In the genomic region with DNA sequence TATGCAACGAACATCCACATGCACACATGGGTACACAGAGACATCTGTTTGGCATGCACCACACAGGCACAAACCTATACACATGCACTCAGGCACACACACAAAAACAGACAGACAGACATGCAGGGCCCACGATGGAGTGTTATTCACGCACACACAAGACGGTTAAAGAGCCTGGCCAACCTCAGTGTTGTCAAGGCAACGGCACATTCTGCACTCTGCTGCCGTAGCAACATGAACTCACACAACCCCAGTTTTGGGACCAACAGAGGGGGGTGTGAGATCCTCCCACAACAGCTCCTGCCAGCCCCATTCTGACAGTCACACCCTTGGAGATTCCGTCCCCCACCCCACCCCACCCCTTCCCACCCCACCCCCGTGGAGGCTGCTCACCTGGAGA, we compare ENCODE assay signal across 8 mouse cellular contexts. TPM values are rescaled to one million over a fixed set of nuclear protein-coding genes. Genes with fewer than 3 reads are reported as not detected.
A peak's percentile ranks its signal among the peaks of the same experiment; 100 is the strongest.
DNase-seq lines count a peak whose midpoint lies in the region; ATAC-seq and TF ChIP-seq lines count a peak whose summit lies in the region.

No protein-coding gene starts in this region.

- WGBS in lung, adult 2 months, result 62% methylated on average over 8 of the region's 8 CpGs
- WGBS in hindbrain, embryonic 12.5 days, result 30% methylated on average over 8 of the region's 8 CpGs
- WGBS in midbrain, embryonic 10.5 days, result 47% methylated on average over 8 of the region's 8 CpGs
- WGBS in liver, embryonic 12.5 days (ENCODE audit: insufficient replicate concordance), result 75% methylated on average over 8 of the region's 8 CpGs

- no peak for TF ChIP-seq CTCF in lung, adult 2 months (IDR thresholded peaks at IDR 0.05; ENCODE audit: insufficient read depth, low read length)

- H3K36me3 ChIP-seq in hindbrain, embryonic 12.5 days, result no peaks in the 10 kb centered on the region
- H3K36me3 ChIP-seq in midbrain, embryonic 10.5 days, result peaks cover 9% of the 10 kb centered on the region; the same call in 1 of the 2 replicates
- H3K36me3 ChIP-seq in liver, embryonic 12.5 days, result peaks cover 7% of the 10 kb centered on the region

- H3K27me3 ChIP-seq in hindbrain, embryonic 12.5 days, result no peaks in the 10 kb centered on the region
- H3K27me3 ChIP-seq in midbrain, embryonic 10.5 days (ENCODE audit: low read depth, poor library complexity, severe bottlenecking), result no peaks in the 10 kb centered on the region
- no peaks in the 10 kb centered on the region for H3K27me3 ChIP-seq in liver, embryonic 12.5 days (replicated peaks)

- DNase-seq in lung, postnatal 36 days, result peak; percentile 23
- DNase-seq in lung, adult 2 months, result no peak
- DNase-seq in midbrain, embryonic 10.5 days (ENCODE audit: low spot score), result peak; percentile 59
- no peak for DNase-seq in spleen, postnatal 36 days (ENCODE audit: low spot score in 2 of 2)
- no peak for DNase-seq in spleen, postnatal 10 days (ENCODE audit: low spot score in 2 of 2)

- TF ChIP-seq POLR2A in lung, adult 2 months (IDR thresholded peaks at IDR 0.05; ENCODE audit: borderline replicate concordance, extremely low read depth, low read depth, low read length), result no peak

- peaks cover 5% of the 10 kb centered on the region for H3K4me1 ChIP-seq in lung, adult 2 months (ENCODE audit: control insufficient read depth, insufficient read depth, low read length)
- H3K4me1 ChIP-seq in hindbrain, embryonic 12.5 days, result peaks cover 34% of the 10 kb centered on the region
- peaks cover 60% of the 10 kb centered on the region for H3K4me1 ChIP-seq in midbrain, embryonic 10.5 days
- H3K4me1 ChIP-seq in liver, embryonic 12.5 days, result peaks cover 19% of the 10 kb centered on the region

- H3K27ac ChIP-seq in hindbrain, embryonic 12.5 days, result peak overlapping the region; percentile 25; the same call in 1 of the 2 replicates
- H3K27ac ChIP-seq in midbrain, embryonic 10.5 days (replicated peaks), result peak overlapping the region; percentile 74
- no peak overlapping the region for H3K27ac ChIP-seq in liver, embryonic 12.5 days

- no peak overlapping the region for H3K9ac ChIP-seq in hindbrain, embryonic 12.5 days
- H3K9ac ChIP-seq in liver, embryonic 12.5 days, result no peak overlapping the region

- peak; percentile 55 for ATAC-seq in hindbrain, embryonic 12.5 days (ENCODE audit: low FRiP score)
- ATAC-seq in CD4-positive, CD25-positive, alpha-beta regulatory T cell, adult 4 months, result no peak
- ATAC-seq in liver, embryonic 12.5 days, result no peak

- no peak overlapping the region for H3K4me3 ChIP-seq in lung, adult 2 months (replicated peaks; ENCODE audit: extremely low read depth, low read depth, low read length)
- no peak overlapping the region for H3K4me3 ChIP-seq in hindbrain, embryonic 12.5 days
- H3K4me3 ChIP-seq in midbrain, embryonic 10.5 days, result no peak overlapping the region; the same call in 1 of the 2 replicates
- H3K4me3 ChIP-seq in liver, embryonic 12.5 days, result no peak overlapping the region

- H3K9me3 ChIP-seq in hindbrain, embryonic 12.5 days (replicated peaks), result no peaks in the 10 kb centered on the region
- H3K9me3 ChIP-seq in midbrain, embryonic 10.5 days (replicated peaks), result no peaks in the 10 kb centered on the region
- H3K9me3 ChIP-seq in liver, embryonic 12.5 days (replicated peaks), result no peaks in the 10 kb centered on the region

- H3K4me2 ChIP-seq in hindbrain, embryonic 12.5 days (replicated peaks), result no peak overlapping the region
- no peak overlapping the region for H3K4me2 ChIP-seq in liver, embryonic 12.5 days

RNA-seq across cellular contexts. Expression of gene Gper1, which starts 12.0 kb away (rescaled TPM):
- polyA plus RNA-seq in lung, adult 2 months (2012; rRNA removed), result 2.7 and 3.3 TPM in 2 replicates
- 5.0 TPM in 2 replicates for polyA plus RNA-seq in hindbrain, embryonic 12.5 days (2016; fragmentation: Nextera tagmentation; extraction: Ambion mirVana)
- polyA plus RNA-seq in midbrain, embryonic 10.5 days (2016; fragmentation: Nextera tagmentation; extraction: Ambion mirVana), result 0.77 and 2.5 TPM in 2 replicates
- polyA plus RNA-seq in CD4-positive, CD25-positive, alpha-beta regulatory T cell, adult 4 months (2017; shearing (Covaris generic)), result not detected
- polyA plus RNA-seq in liver, embryonic 12.5 days (2016; fragmentation: Nextera tagmentation; extraction: Ambion mirVana), result 0.39 and 0.51 TPM in 2 replicates

RNA-seq across cellular contexts. Expression of gene 3110082I17Rik, which starts 25.4 kb away (rescaled TPM):
- polyA plus RNA-seq in lung, adult 2 months (2012; rRNA removed), result 12.2 and 14.0 TPM in 2 replicates
- polyA plus RNA-seq in hindbrain, embryonic 12.5 days (2016; fragmentation: Nextera tagmentation; extraction: Ambion mirVana), result 22.9 and 26.3 TPM in 2 replicates
- 56.6 and 64.7 TPM in 2 replicates for polyA plus RNA-seq in midbrain, embryonic 10.5 days (2016; fragmentation: Nextera tagmentation; extraction: Ambion mirVana)
- polyA plus RNA-seq in CD4-positive, CD25-positive, alpha-beta regulatory T cell, adult 4 months (2017; shearing (Covaris generic)), result 1 to 10 TPM; 2.5 to 6.8 TPM
- 30.6 and 33.5 TPM in 2 replicates for polyA plus RNA-seq in liver, embryonic 12.5 days (2016; fragmentation: Nextera tagmentation; extraction: Ambion mirVana)

RNA-seq across cellular contexts. Expression of gene C130050O18Rik, which starts 29.9 kb away (rescaled TPM):
- polyA plus RNA-seq in lung, adult 2 months (2012; rRNA removed), result 7.2 and 9.0 TPM in 2 replicates
- 0.45 and 0.90 TPM in 2 replicates for polyA plus RNA-seq in hindbrain, embryonic 12.5 days (2016; fragmentation: Nextera tagmentation; extraction: Ambion mirVana)
- 0.32 and 0.39 TPM in 2 replicates for polyA plus RNA-seq in midbrain, embryonic 10.5 days (2016; fragmentation: Nextera tagmentation; extraction: Ambion mirVana)
- not detected for polyA plus RNA-seq in CD4-positive, CD25-positive, alpha-beta regulatory T cell, adult 4 months (2017; shearing (Covaris generic))
- 0.72 and 0.75 TPM in 2 replicates for polyA plus RNA-seq in liver, embryonic 12.5 days (2016; fragmentation: Nextera tagmentation; extraction: Ambion mirVana)

RNA-seq across cellular contexts. Expression of gene Zfand2a, which starts 49.4 kb away (rescaled TPM):
- 15.1 and 19.6 TPM in 2 replicates for polyA plus RNA-seq in lung, adult 2 months (2012; rRNA removed)
- polyA plus RNA-seq in hindbrain, embryonic 12.5 days (2016; fragmentation: Nextera tagmentation; extraction: Ambion mirVana), result 12.0 and 14.6 TPM in 2 replicates
- polyA plus RNA-seq in midbrain, embryonic 10.5 days (2016; fragmentation: Nextera tagmentation; extraction: Ambion mirVana), result 9.1 and 12.2 TPM in 2 replicates
- 10 to 100 TPM; 10.2 to 10.6 TPM for polyA plus RNA-seq in CD4-positive, CD25-positive, alpha-beta regulatory T cell, adult 4 months (2017; shearing (Covaris generic))
- polyA plus RNA-seq in liver, embryonic 12.5 days (2016; fragmentation: Nextera tagmentation; extraction: Ambion mirVana), result 3.4 and 3.7 TPM in 2 replicates

RNA-seq across cellular contexts. Expression of gene Gpr146, which starts 57.4 kb away (rescaled TPM):
- polyA plus RNA-seq in lung, adult 2 months (2012; rRNA removed), result 75.7 and 93.4 TPM in 2 replicates
- 1.8 and 2.4 TPM in 2 replicates for polyA plus RNA-seq in hindbrain, embryonic 12.5 days (2016; fragmentation: Nextera tagmentation; extraction: Ambion mirVana)
- 1.7 and 2.0 TPM in 2 replicates for polyA plus RNA-seq in midbrain, embryonic 10.5 days (2016; fragmentation: Nextera tagmentation; extraction: Ambion mirVana)
- 10 to 100 TPM in 1 of 2 experiments, 1 to 10 TPM in 1; 8.1 to 11.3 TPM for polyA plus RNA-seq in CD4-positive, CD25-positive, alpha-beta regulatory T cell, adult 4 months (2017; shearing (Covaris generic))
- polyA plus RNA-seq in liver, embryonic 12.5 days (2016; fragmentation: Nextera tagmentation; extraction: Ambion mirVana), result 18.3 and 19.3 TPM in 2 replicates

Comparison
In these comparisons a context has a peak if more than half of its experiments do, and no peak if none do; other contexts are left out.
1. DNase-seq: peak in lung, postnatal 36 days (single experiment) and midbrain, embryonic 10.5 days (single experiment); none in lung, adult 2 months (single experiment), spleen, postnatal 36 days (0 of 2) and spleen, postnatal 10 days (0 of 2).